ENCODE assay signal across 21 mouse cellular contexts in genomic region chr10:111686585-111686984, GRCm38 (mm10).
DNase-seq lines count a peak whose midpoint lies in the region; ATAC-seq and TF ChIP-seq lines count a peak whose summit lies in the region.
"Had no signal": no experiment of that assay in that cellular context is flagged by ENCODE, and none has a peak within 500 bp of the region (broad histone marks: within the 10 kb centered on the region; RNA-seq: fewer than 3 reads in every experiment).

No protein-coding gene starts in this region.

- H3K9me3 ChIP-seq in forebrain, embryonic 12.5 days, result no peaks in the 10 kb centered on the region
- no peaks in the 10 kb centered on the region for H3K9me3 ChIP-seq in forebrain, embryonic 11.5 days (ENCODE audit: control insufficient read depth, low read length)
- H3K9me3 ChIP-seq in midbrain, embryonic 13.5 days, result no peaks in the 10 kb centered on the region
- no peaks in the 10 kb centered on the region for H3K9me3 ChIP-seq in midbrain, embryonic 11.5 days (ENCODE audit: control insufficient read depth, low read length)
- no peaks in the 10 kb centered on the region for H3K9me3 ChIP-seq in midbrain, embryonic 15.5 days
- H3K9me3 ChIP-seq: heart, embryonic 10.5 days; limb, embryonic 13.5 days; megakaryocyte, embryonic 14.5 days had no signal

- DNase-seq in forebrain, embryonic 11.5 days (ENCODE audit: low spot score), result no peak
- DNase-seq in midbrain, embryonic 11.5 days (ENCODE audit: low spot score, missing footprints), result no peak
- no peak for DNase-seq in left cerebral cortex, postnatal 36 days (ENCODE audit: low spot score in 2 of 2)
- DNase-seq in kidney, adult 2 months, result no peak
- DNase-seq in ovary, adult 18-20 months (ENCODE audit: low spot score), result no peak
- DNase-seq: adrenal gland, adult 2 months; cerebellum, postnatal 14 days; embryo, embryonic 11 days; gastrocnemius, postnatal 25 days; heart, postnatal 10 days; thymus, postnatal 4 days had no signal

- 23% methylated on average over 5 of the region's 5 CpGs for WGBS in forebrain, embryonic 12.5 days
- WGBS in forebrain, embryonic 11.5 days, result 36% methylated on average over 5 of the region's 5 CpGs
- WGBS in midbrain, embryonic 13.5 days, result 53% methylated on average over 5 of the region's 5 CpGs
- 76% methylated on average over 5 of the region's 5 CpGs for WGBS in midbrain, embryonic 11.5 days
- WGBS in midbrain, embryonic 15.5 days, result 44% methylated on average over 5 of the region's 5 CpGs
- 74% methylated on average over 5 of the region's 5 CpGs for WGBS in kidney, adult 2 months

- peak; percentile 76 for ATAC-seq in forebrain, embryonic 12.5 days (ENCODE audit: low FRiP score)
- no peak; the same call in 1 of the 2 replicates for ATAC-seq in forebrain, embryonic 11.5 days (replicated peaks; ENCODE audit: low FRiP score)
- peak; percentile 48; the same call in 1 of the 2 replicates for ATAC-seq in midbrain, embryonic 13.5 days
- no peak for ATAC-seq in midbrain, embryonic 11.5 days (ENCODE audit: low FRiP score)
- ATAC-seq in midbrain, embryonic 15.5 days (replicated peaks), result 0 out of 2 replicates have a peak, but pooled peaks have one; percentile 74
- ATAC-seq: inflammation-experienced regulatory T-cells, adult 6 months; lung, postnatal 0 days had no signal

- no peak for TF ChIP-seq CTCF in kidney, adult 2 months (conservative IDR thresholded peaks at IDR 0.05; ENCODE audit: insufficient read depth, insufficient read length, low read depth, low read length)

- no peak overlapping the region for H3K4me3 ChIP-seq in forebrain, embryonic 12.5 days (replicated peaks)
- H3K4me3 ChIP-seq in forebrain, embryonic 11.5 days (ENCODE audit: low read depth, low read length), result no peak overlapping the region
- H3K4me3 ChIP-seq in midbrain, embryonic 13.5 days (replicated peaks), result no peak overlapping the region
- no peak overlapping the region for H3K4me3 ChIP-seq in midbrain, embryonic 11.5 days (ENCODE audit: low read depth, low read length)
- no peak overlapping the region for H3K4me3 ChIP-seq in midbrain, embryonic 15.5 days
- no peak overlapping the region for H3K4me3 ChIP-seq in kidney, adult 2 months (ENCODE audit: insufficient read depth, low read depth, low read length)
- H3K4me3 ChIP-seq: heart, embryonic 10.5 days; layer of hippocampus, adult 2 months; limb, embryonic 13.5 days; megakaryocyte, embryonic 14.5 days had no signal

- peaks cover 7% of the 10 kb centered on the region; the same call in 1 of the 2 replicates for H3K4me1 ChIP-seq in forebrain, embryonic 12.5 days
- no peaks in the 10 kb centered on the region for H3K4me1 ChIP-seq in forebrain, embryonic 11.5 days (replicated peaks; ENCODE audit: control insufficient read depth, insufficient read depth, low read length)
- H3K4me1 ChIP-seq in midbrain, embryonic 13.5 days (replicated peaks), result no peaks in the 10 kb centered on the region
- H3K4me1 ChIP-seq in midbrain, embryonic 11.5 days (ENCODE audit: control insufficient read depth, insufficient read depth, low read length), result no peaks in the 10 kb centered on the region
- H3K4me1 ChIP-seq in midbrain, embryonic 15.5 days, result peaks cover 2% of the 10 kb centered on the region; the same call in 1 of the 2 replicates
- H3K4me1 ChIP-seq in kidney, adult 2 months (ENCODE audit: control insufficient read depth, insufficient read depth, low read length), result no peaks in the 10 kb centered on the region

- intact Hi-C loops in left cerebral cortex, postnatal 36 days (cut with DNase I), result no loop called here

- H3K36me3 ChIP-seq in forebrain, embryonic 12.5 days (replicated peaks), result no peaks in the 10 kb centered on the region
- H3K36me3 ChIP-seq in forebrain, embryonic 11.5 days (ENCODE audit: control insufficient read depth, insufficient read depth, low read length), result no peaks in the 10 kb centered on the region
- H3K36me3 ChIP-seq in midbrain, embryonic 13.5 days, result no peaks in the 10 kb centered on the region
- no peaks in the 10 kb centered on the region for H3K36me3 ChIP-seq in midbrain, embryonic 11.5 days (ENCODE audit: control insufficient read depth, insufficient read depth, low read length)
- no peaks in the 10 kb centered on the region for H3K36me3 ChIP-seq in midbrain, embryonic 15.5 days (replicated peaks)
- H3K36me3 ChIP-seq in kidney, adult 2 months (ENCODE audit: control insufficient read depth, insufficient read depth, low read length), result no peaks in the 10 kb centered on the region
- H3K36me3 ChIP-seq: heart, embryonic 10.5 days; limb, embryonic 13.5 days had no signal

- H3K4me2 ChIP-seq in forebrain, embryonic 12.5 days, result no peak overlapping the region
- no peak overlapping the region for H3K4me2 ChIP-seq in forebrain, embryonic 11.5 days (ENCODE audit: low read depth, low read length, severe bottlenecking)
- H3K4me2 ChIP-seq in midbrain, embryonic 13.5 days (replicated peaks), result no peak overlapping the region
- H3K4me2 ChIP-seq in midbrain, embryonic 11.5 days, result no peak overlapping the region
- no peak overlapping the region for H3K4me2 ChIP-seq in midbrain, embryonic 15.5 days
- H3K4me2 ChIP-seq: limb, embryonic 13.5 days had no signal

- H3K27me3 ChIP-seq in forebrain, embryonic 12.5 days, result peaks cover 11% of the 10 kb centered on the region; the same call in 1 of the 2 replicates
- no peaks in the 10 kb centered on the region for H3K27me3 ChIP-seq in forebrain, embryonic 11.5 days (ENCODE audit: control insufficient read depth, insufficient read depth, low read length)
- no peaks in the 10 kb centered on the region for H3K27me3 ChIP-seq in midbrain, embryonic 13.5 days
- no peaks in the 10 kb centered on the region for H3K27me3 ChIP-seq in midbrain, embryonic 11.5 days (ENCODE audit: control insufficient read depth, insufficient read depth, low read length)
- no peaks in the 10 kb centered on the region; the same call in 1 of the 2 replicates for H3K27me3 ChIP-seq in midbrain, embryonic 15.5 days (replicated peaks)
- no peaks in the 10 kb centered on the region for H3K27me3 ChIP-seq in kidney, adult 2 months (replicated peaks; ENCODE audit: control insufficient read depth, insufficient read depth, low read length)
- H3K27me3 ChIP-seq: limb, embryonic 13.5 days had no signal

- H3K9ac ChIP-seq in forebrain, embryonic 12.5 days, result no peak overlapping the region
- no peak overlapping the region for H3K9ac ChIP-seq in forebrain, embryonic 11.5 days (ENCODE audit: low read length)
- H3K9ac ChIP-seq in midbrain, embryonic 13.5 days (replicated peaks), result no peak overlapping the region
- no peak overlapping the region for H3K9ac ChIP-seq in midbrain, embryonic 11.5 days (ENCODE audit: low read length)
- H3K9ac ChIP-seq in midbrain, embryonic 15.5 days, result no peak overlapping the region
- H3K9ac ChIP-seq: limb, embryonic 13.5 days; liver, embryonic 14.5 days had no signal

- no peak for TF ChIP-seq POLR2A in kidney, adult 2 months (IDR thresholded peaks at IDR 0.05; ENCODE audit: low read depth, low read length)

- peak overlapping the region; percentile 31; the same call in 1 of the 2 replicates for H3K27ac ChIP-seq in forebrain, embryonic 12.5 days
- no peak overlapping the region for H3K27ac ChIP-seq in forebrain, embryonic 11.5 days (ENCODE audit: low read depth, low read length)
- no peak overlapping the region for H3K27ac ChIP-seq in midbrain, embryonic 13.5 days
- no peak overlapping the region for H3K27ac ChIP-seq in midbrain, embryonic 11.5 days (ENCODE audit: low read depth, low read length)
- H3K27ac ChIP-seq in midbrain, embryonic 15.5 days, result no peak overlapping the region
- H3K27ac ChIP-seq in kidney, adult 2 months (ENCODE audit: insufficient read depth, low read depth, low read length), result no peak overlapping the region
- H3K27ac ChIP-seq: heart, embryonic 10.5 days; layer of hippocampus, adult 2 months; limb, embryonic 13.5 days; liver, embryonic 14.5 days had no signal

Comparison
In these comparisons a context has a peak if more than half of its experiments do, and no peak if none do; other contexts are left out.
1. ATAC-seq: peak in forebrain, embryonic 12.5 days (single experiment), midbrain, embryonic 13.5 days (single experiment) and midbrain, embryonic 15.5 days (single experiment); none in forebrain, embryonic 11.5 days (single experiment) and midbrain, embryonic 11.5 days (single experiment).